Mouse (Mus musculus) ovary, adult 18-20 months (tissue): ENCODE measurements around the gene Camp.
A peak's percentile ranks its signal among the peaks of the same experiment; 100 is the strongest.
"Not testable (repeated sequence)": the region's sequence is repeated elsewhere in the genome, so short reads cannot be mapped to it uniquely, and the experiment has no call there.

ENCODE experiments used
- DNase-seq: peaks from one replicate; pipeline ENCODE4 v3.0.0; 2022; ENCODE audit warnings: low spot score, mixed read lengths

Camp gene

GRCm38 (mm10) chr9:109850099-109850498 is 682 bp upstream of the Camp start:
- no peak for DNase-seq

- no peak for DNase-seq
These were observed 16.4 kb downstream of the Camp start for GRCm38 (mm10) chr9:109833088-109833412.

GRCm38 (mm10) chr9:109832391-109833087 is 16.9 kb downstream of the Camp start, which contains the start of gene Nme6:
TSS of gene Nme6 (plus strand) at chr9:109832749.
- DNase-seq = peak; percentile 65

GRCm38 (mm10) chr9:109826181-109826580 is 23.2 kb downstream of the Camp start:
- DNase-seq = no peak

GRCm38 (mm10) chr9:109825739-109826138 is 23.7 kb downstream of the Camp start:
- DNase-seq = no peak

GRCm38 (mm10) chr9:109816341-109816740 is 33.1 kb downstream of the Camp start:
- DNase-seq = no peak

- no peak for DNase-seq
These were observed 36.0 kb downstream of the Camp start for GRCm38 (mm10) chr9:109813424-109813823.

- DNase-seq = no peak
These were observed 37.4 kb downstream of the Camp start, which contains the start of gene Spink8 for GRCm38 (mm10) chr9:109811980-109812379. TSS of gene Spink8 (plus strand) at chr9:109812280.

GRCm38 (mm10) chr9:109807898-109808297 is 41.5 kb downstream of the Camp start:
- DNase-seq = no peak

- no peak for DNase-seq
These were observed 42.6 kb downstream of the Camp start for GRCm38 (mm10) chr9:109806695-109807293.

- no peak for DNase-seq
These were observed 43.2 kb downstream of the Camp start for GRCm38 (mm10) chr9:109806260-109806659.

- not testable (repeated sequence) for DNase-seq
These were observed 43.8 kb downstream of the Camp start for GRCm38 (mm10) chr9:109805596-109805995.

GRCm38 (mm10) chr9:109798051-109798450 is 51.4 kb downstream of the Camp start:
- no peak for DNase-seq
